Mouse (Mus musculus) Muller cell, postnatal 12 days (primary cell): ENCODE results near the gene Pp2d1.
A peak's percentile ranks its signal among the peaks of the same experiment; 100 is the strongest.

Source experiments
- DNase-seq: peaks from one replicate; pipeline ENCODE4 v3.0.0-alpha.2; 2015; ENCODE audit errors: inconsistent ontology term

Gene Pp2d1

DNA sequence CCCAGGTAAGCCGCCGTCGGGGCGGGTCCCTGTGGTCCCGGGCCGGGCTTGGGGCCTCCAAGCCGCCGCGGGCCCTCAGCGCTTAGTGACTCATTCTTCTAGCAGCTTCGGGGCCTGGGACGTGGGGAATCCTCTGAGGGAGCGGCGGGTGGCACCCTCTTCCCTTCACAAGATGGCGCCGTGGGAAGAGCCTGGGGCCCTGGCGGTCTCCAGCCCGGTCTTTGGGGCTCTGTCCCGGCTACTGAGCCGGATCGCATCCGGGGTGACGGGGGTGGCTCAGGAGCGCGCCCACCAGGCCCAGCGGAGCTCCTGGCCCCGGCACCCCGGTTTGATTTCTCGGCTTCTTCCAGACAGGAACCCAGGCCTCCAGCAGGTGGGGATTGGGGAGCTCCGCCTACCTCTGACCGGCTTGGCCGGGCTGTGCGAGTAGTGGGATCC, 59.6 kb downstream of the Pp2d1 start:
- DNase-seq, result peak; percentile 86

DNA sequence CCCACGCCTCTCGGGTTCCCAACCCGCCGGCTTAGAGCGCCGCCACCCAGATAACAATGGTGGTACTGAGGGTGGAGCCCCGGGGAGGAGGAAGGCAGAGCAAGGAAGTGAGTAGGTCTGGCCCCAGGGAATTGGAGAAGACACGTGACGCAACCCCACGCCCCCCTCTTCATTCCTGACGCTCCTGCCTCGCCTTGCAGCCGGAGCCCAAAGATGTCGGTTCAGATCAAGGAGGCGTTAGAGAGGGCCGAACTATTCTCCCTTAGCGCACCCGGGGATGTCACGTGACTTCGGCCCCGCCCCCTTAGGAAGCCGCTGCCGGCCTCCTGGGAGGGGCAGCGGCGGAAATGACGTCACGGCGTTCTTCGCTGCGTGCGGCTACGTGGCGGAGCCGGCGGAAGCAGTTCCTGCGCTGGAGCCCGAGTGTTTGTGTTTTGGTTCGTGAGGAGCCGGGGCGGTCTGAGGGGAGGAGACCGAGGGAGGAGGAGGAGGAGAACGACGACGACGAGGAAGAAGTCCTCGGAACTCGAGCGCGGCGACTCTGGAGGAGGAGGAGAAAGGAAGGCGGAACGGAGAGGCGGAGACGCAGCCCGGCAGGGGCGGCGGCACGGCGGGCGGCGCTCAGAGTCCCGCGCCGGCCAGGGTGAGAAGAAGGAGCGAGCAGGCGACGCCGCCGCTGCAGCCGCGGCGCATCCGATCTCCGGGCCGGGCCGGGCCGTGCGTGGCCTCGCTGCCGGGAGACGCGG, 60.2 kb downstream of the Pp2d1 start, which contains the start of gene Rab5a:
Gene Rab5a, plus strand, starts transcription at position 377 of the 746 bp plus-strand sequence.
- peak; percentile 100 for DNase-seq

DNA sequence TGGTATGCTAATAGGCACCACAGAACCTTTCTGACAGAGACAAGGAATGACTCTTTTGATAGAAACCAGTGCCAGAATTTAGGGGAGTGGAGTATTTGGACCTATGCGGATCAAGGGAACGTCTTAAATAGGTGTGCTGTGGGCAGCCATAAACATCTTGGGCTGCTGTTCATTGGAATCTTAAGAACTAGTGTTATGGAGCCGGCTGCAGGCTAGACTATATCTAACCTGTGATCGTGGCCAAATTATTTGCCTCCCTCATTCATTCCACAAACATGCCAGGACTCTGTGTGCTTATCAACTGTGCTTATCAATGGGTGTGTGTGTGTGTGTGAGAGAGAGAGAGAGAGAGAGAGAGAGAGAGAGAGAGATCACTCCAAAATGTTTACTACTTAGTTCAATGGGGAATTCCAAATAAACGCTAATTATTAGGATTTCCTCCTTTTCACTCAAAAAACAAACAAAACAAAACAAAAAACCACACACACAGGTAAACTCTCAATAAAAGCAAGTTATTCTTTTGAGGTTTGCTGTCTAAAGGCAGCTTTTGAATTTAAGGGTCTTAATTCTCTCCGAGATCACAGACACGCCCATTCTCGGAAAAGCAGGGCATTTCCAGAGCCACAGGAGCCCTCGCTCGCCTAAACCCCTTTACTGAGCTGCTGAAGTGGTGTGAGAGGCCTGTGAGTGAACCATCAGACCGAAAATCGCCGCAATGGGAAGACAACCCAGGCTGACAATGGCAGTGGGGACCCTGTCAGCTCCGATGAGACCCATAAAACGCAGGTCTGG, 61.0 kb downstream of the Pp2d1 start:
- no peak for DNase-seq

DNA sequence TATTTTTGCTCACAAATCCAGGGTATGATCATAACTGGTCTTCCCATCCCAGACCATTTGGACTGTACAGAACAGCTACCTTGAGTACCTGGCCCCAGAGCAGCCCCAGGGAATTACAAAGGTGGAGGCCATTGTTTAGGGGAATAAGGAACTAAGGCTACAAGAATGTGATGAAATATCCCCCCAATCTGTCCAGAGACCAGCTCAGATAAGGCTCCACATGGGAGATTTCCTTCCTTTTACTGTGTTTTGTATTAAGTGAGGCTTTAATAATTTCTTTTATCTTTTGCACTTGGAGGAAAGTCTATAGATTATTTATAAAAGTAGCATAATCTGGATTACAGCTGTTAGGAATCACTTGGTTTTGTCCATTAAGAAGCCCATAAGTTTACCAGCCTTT, 70.6 kb downstream of the Pp2d1 start:
- DNase-seq, result no peak

DNA sequence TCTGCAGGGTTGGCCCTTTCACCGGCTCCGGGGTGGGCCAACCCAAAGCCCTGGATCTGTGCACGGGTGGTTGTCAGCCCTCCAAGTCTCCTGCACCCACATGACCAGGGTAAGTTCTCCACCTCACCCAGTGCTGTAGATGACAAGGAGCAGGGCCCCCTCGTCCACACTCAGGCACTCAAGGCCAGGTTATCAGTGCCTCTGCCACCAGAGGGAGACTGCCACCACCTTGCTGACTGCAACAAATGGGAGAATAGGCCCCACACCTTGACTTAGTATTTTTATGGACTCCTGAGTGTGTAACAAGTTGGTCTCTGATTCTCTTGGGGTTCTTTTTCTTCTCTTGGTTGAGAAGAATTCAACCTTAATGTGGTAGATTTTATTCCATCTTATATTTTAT, 73.7 kb downstream of the Pp2d1 start:
- DNase-seq, result no peak

DNA sequence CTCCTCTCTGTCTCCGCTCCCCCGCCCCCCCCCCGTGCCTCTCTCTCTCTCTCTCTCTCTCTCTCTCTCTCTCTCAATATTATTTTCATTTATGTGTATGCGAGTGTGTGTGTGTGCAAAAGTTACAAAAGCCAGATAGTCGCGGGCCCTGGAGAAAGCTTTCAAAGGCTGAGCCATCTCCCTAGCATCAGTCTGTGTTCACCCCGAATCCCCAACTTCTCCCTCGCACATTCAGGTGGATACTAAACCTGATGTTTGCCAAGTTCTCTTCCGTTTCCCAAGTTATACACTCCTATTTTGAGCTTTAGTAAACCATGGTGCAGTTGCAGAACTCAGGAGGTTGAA, 75.8 kb downstream of the Pp2d1 start:
- no peak for DNase-seq

DNA sequence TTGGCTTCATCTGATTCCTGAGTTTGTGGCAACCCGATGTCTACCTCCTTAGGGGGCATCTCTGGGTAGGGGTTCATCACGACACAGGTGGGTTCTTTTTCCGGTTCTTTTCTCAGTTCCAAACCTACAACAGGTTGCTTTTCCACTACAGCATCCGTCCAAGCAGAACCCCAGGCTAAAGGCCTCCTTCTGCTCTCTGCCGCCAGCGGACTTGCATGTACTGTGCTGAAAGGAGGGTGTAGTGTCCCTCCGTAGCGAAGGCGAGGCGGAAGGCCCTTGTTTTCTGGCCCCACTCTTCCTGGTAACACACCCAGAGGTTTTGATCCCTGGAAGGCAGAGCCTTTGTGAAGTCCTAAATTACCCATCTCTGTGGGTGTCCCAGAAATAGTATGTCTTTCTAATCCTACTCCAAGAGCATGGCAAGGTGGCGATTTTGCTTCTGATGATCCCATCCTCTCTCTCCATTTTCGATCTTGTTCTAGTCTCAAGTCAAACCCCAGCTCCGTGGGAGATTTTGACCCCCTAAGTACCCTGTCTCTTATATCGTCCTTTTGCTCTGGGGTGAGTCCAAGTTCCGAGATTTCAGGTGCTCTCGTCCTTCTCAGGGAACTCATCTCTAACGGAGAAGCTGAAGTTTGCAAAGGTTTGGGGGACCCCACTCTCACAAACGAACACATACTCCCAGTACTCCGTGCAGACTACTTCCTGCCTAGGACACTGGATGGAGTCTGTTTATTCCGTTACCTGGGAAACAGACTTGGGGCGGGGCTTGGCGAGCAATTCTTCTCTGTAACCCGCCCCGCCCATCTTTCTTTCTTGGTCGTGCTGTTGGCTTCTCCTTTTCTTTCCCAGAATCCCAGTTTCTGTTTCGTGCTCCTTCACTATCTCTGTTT, 76.4 kb downstream of the Pp2d1 start, which contains the start of gene Efhb:
Gene Efhb, minus strand, starts transcription at position 719 of the 893 bp plus-strand sequence.
- DNase-seq, result peak; percentile 85
